15 mouse cellular contexts compared by ENCODE assay signal in the genomic region with DNA sequence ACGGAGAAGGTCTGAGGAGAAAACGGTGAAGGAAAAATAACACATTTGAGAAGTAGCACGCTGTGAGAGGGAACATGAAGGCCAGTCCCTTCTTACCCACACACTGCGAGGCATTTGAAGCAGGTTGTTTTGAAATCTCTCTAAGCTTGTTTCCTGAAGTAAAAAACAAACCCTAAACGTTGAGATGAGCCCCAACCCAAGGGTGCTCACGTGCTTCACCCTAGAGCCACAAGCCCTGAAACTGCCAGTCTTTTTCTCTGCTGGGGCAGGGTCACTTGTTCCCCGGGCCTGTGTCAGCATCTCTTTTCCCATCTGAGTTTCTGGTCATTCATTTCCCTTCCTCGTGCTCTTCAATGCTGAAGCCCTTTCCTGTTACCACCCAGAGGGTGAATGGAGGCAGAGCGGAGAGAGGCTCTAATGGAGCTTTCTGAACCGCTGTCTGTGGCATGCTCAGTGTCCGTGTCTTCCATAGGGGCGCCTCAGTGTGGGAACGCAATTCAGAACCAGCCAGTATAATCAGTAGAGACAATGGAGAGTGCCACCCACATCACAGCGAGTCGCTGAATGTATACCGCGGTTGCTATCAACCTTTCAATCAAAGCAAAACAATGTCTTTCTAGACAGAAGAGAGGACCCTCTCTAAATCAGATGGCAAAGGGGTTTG.
A peak's percentile ranks its signal among the peaks of the same experiment; 100 is the strongest.
DNase-seq lines count a peak whose midpoint lies in the region; ATAC-seq lines count a peak whose summit lies in the region.
"Had no signal": no experiment of that assay in that cellular context is flagged by ENCODE, and none has a peak within 500 bp of the region (broad histone marks: within the 10 kb centered on the region; RNA-seq: fewer than 3 reads in every experiment).

No protein-coding gene starts in this region.

- peaks cover 2% of the 10 kb centered on the region; the same call in 1 of the 2 replicates for H3K4me1 ChIP-seq in heart, embryonic 10.5 days
- H3K4me1 ChIP-seq in forebrain, embryonic 16.5 days (replicated peaks; ENCODE audit: control insufficient read depth, insufficient read depth, low read length): peaks cover 10% of the 10 kb centered on the region
- peaks cover 11% of the 10 kb centered on the region for H3K4me1 ChIP-seq in midbrain, embryonic 13.5 days (replicated peaks)
- H3K4me1 ChIP-seq in kidney, embryonic 16.5 days (ENCODE audit: insufficient read depth, low read length): no peaks in the 10 kb centered on the region
- H3K4me1 ChIP-seq: embryonic facial prominence, embryonic 15.5 days; kidney, embryonic 15.5 days; limb, embryonic 12.5 days had no signal

- H3K4me3 ChIP-seq in heart, embryonic 10.5 days: no peak overlapping the region
- no peak overlapping the region for H3K4me3 ChIP-seq in forebrain, embryonic 16.5 days (replicated peaks; ENCODE audit: low read length)
- no peak overlapping the region for H3K4me3 ChIP-seq in midbrain, embryonic 13.5 days (replicated peaks)
- no peak overlapping the region for H3K4me3 ChIP-seq in kidney, embryonic 16.5 days (ENCODE audit: low read length)
- H3K4me3 ChIP-seq: embryonic facial prominence, embryonic 15.5 days; kidney, embryonic 15.5 days; limb, embryonic 12.5 days had no signal

- H3K27me3 ChIP-seq in heart, embryonic 10.5 days (ENCODE audit: insufficient read depth, poor library complexity, severe bottlenecking): no peaks in the 10 kb centered on the region
- H3K27me3 ChIP-seq in forebrain, embryonic 16.5 days (replicated peaks; ENCODE audit: control insufficient read depth, insufficient read depth, low read length): no peaks in the 10 kb centered on the region
- no peaks in the 10 kb centered on the region; the same call in 1 of the 2 replicates for H3K27me3 ChIP-seq in midbrain, embryonic 13.5 days
- no peaks in the 10 kb centered on the region for H3K27me3 ChIP-seq in kidney, embryonic 16.5 days (ENCODE audit: insufficient read depth, low read length)
- H3K27me3 ChIP-seq: embryonic facial prominence, embryonic 15.5 days; kidney, embryonic 15.5 days; limb, embryonic 12.5 days had no signal

- peak overlapping the region; percentile 2; the same call in 1 of the 2 replicates for H3K4me2 ChIP-seq in forebrain, embryonic 16.5 days (ENCODE audit: low read length)
- H3K4me2 ChIP-seq in midbrain, embryonic 13.5 days (replicated peaks): no peak overlapping the region
- H3K4me2 ChIP-seq in kidney, embryonic 16.5 days (replicated peaks; ENCODE audit: low read depth, low read length): no peak overlapping the region
- H3K4me2 ChIP-seq: embryonic facial prominence, embryonic 15.5 days; kidney, embryonic 15.5 days; limb, embryonic 12.5 days had no signal

- 68% methylated on average over 17 of the region's 17 CpGs for WGBS in heart, embryonic 10.5 days
- 36% methylated on average over 17 of the region's 17 CpGs for WGBS in forebrain, embryonic 16.5 days
- WGBS in midbrain, embryonic 13.5 days: 50% methylated on average over 17 of the region's 17 CpGs
- WGBS in kidney, embryonic 16.5 days: 72% methylated on average over 17 of the region's 17 CpGs

- peak; percentile 55 for DNase-seq in heart, embryonic 10.5 days (ENCODE audit: low spot score)
- DNase-seq in heart, postnatal 10 days: no peak
- peak; percentile 2 to 6 for DNase-seq in CD8-positive naive resting alpha-beta T cell, adult 2 months (ENCODE audit: low read depth in 2 of 2, low spot score in 2 of 2)
- no peak for DNase-seq in c-Kit-positive CD71-positive TER-119-positive erythroid progenitor cells, embryonic 14.5 days (ENCODE audit: low spot score)
- no peak for DNase-seq in kidney, postnatal 4 days
- DNase-seq: B cell, adult 2 months; cerebellum, postnatal 14 days; right cerebral cortex, adult 18-20 months had no signal

- no peaks in the 10 kb centered on the region for H3K9me3 ChIP-seq in heart, embryonic 10.5 days
- no peaks in the 10 kb centered on the region for H3K9me3 ChIP-seq in forebrain, embryonic 16.5 days (ENCODE audit: control insufficient read depth, low read length)
- no peaks in the 10 kb centered on the region for H3K9me3 ChIP-seq in midbrain, embryonic 13.5 days
- H3K9me3 ChIP-seq in kidney, embryonic 16.5 days (ENCODE audit: low read length): no peaks in the 10 kb centered on the region
- H3K9me3 ChIP-seq: embryonic facial prominence, embryonic 15.5 days; kidney, embryonic 15.5 days had no signal

- H3K27ac ChIP-seq in heart, embryonic 10.5 days: 0 out of 2 replicates have a peak overlapping the region, but pooled peaks have one; percentile 6
- no peak overlapping the region for H3K27ac ChIP-seq in forebrain, embryonic 16.5 days (ENCODE audit: low read length)
- no peak overlapping the region for H3K27ac ChIP-seq in midbrain, embryonic 13.5 days
- H3K27ac ChIP-seq in kidney, embryonic 16.5 days (ENCODE audit: low read length): no peak overlapping the region
- H3K27ac ChIP-seq: embryonic facial prominence, embryonic 15.5 days; kidney, embryonic 15.5 days; limb, embryonic 12.5 days; macrophage had no signal

- peak overlapping the region; percentile 1; the same call in 1 of the 2 replicates for H3K9ac ChIP-seq in forebrain, embryonic 16.5 days (replicated peaks; ENCODE audit: low read depth, low read length)
- H3K9ac ChIP-seq in midbrain, embryonic 13.5 days (replicated peaks): no peak overlapping the region
- H3K9ac ChIP-seq in kidney, embryonic 16.5 days (replicated peaks; ENCODE audit: low read length): no peak overlapping the region
- H3K9ac ChIP-seq: embryonic facial prominence, embryonic 15.5 days; kidney, embryonic 15.5 days; limb, embryonic 12.5 days had no signal

- H3K36me3 ChIP-seq in heart, embryonic 10.5 days: no peaks in the 10 kb centered on the region
- no peaks in the 10 kb centered on the region for H3K36me3 ChIP-seq in forebrain, embryonic 16.5 days (ENCODE audit: control insufficient read depth, insufficient read depth)
- H3K36me3 ChIP-seq in midbrain, embryonic 13.5 days: no peaks in the 10 kb centered on the region
- no peaks in the 10 kb centered on the region for H3K36me3 ChIP-seq in kidney, embryonic 16.5 days (ENCODE audit: insufficient read depth, low read length)
- H3K36me3 ChIP-seq: embryonic facial prominence, embryonic 15.5 days; kidney, embryonic 15.5 days; limb, embryonic 12.5 days had no signal

- intact Hi-C loops in heart, postnatal 10 days (cut with DNase I): loop anchor here (5.0 kb wide), 1 partner anchor 284 kb away; no protein-coding TSS in a partner anchor

- ATAC-seq in forebrain, embryonic 16.5 days: peak; percentile 55; the same call in 1 of the 2 replicates
- peak; percentile 59; the same call in 1 of the 2 replicates for ATAC-seq in midbrain, embryonic 13.5 days
- ATAC-seq in kidney, embryonic 16.5 days (ENCODE audit: low FRiP score, low TSS enrichment): no peak

Comparison
In these comparisons a context has a peak if more than half of its experiments do, and no peak if none do; other contexts are left out.
1. DNase-seq: peak in heart, embryonic 10.5 days (single experiment) and CD8-positive naive resting alpha-beta T cell, adult 2 months (2 of 2); none in heart, postnatal 10 days (0 of 2), c-Kit-positive CD71-positive TER-119-positive erythroid progenitor cells, embryonic 14.5 days (single experiment) and kidney, postnatal 4 days (0 of 2).